Mouse (Mus musculus): ENCODE results near the gene Rnaseh1.

DNA sequence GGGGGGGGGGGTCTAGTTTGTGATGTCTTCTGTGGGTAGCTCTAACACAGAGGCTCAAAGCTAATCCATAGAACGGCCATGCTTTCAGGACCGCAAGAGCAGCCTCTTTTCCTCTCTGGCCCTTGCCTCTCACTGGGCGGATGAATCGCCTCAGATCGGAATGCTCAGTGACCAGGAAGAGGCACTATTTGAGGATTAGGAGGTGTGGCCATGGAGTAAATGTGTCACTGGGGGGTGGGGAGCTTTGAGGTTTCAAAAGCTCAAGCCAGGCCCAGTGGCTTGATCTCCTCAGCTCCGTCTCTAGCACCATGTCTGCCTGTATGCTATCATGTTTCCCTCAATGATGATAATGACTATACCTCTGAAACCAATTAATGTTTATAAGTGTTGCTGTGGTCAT lies 39.6 kb downstream of the Rnaseh1 start:
- TF ChIP-seq MAX (IDR thresholded peaks at IDR 0.05) (no peak), CTCF (IDR thresholded peaks at IDR 0.05; ENCODE audit: control insufficient read depth, insufficient read depth, insufficient read length) (no peak), USF1 (IDR thresholded peaks at IDR 0.05; ENCODE audit: low read depth) (no peak), CEBPB (IDR thresholded peaks at IDR 0.05; ENCODE audit: low read depth) (no peak)
